Mouse (Mus musculus): Measurements from ENCODE around the gene Slc7a11. TPM values are rescaled to one million over a fixed set of nuclear protein-coding genes. Genes with fewer than 3 reads are reported as not detected.

The Slc7a11 gene
- polyA plus RNA-seq, 2 experiments = 0.15 TPM

- TF ChIP-seq EP300 (IDR thresholded peaks at IDR 0.05; ENCODE audit: low read depth) (no peak), CTCF (IDR thresholded peaks at IDR 0.05; ENCODE audit: low read depth) (no peak)
- Histone ChIP-seq H3K9ac (replicated peaks) (no peak overlapping the region), H3K4me3 (ENCODE audit: insufficient read depth in 1 of 2, low read depth in 2 of 2, low read length in 2 of 2) (no peak overlapping the region), H3K27me3 (ENCODE audit: control insufficient read depth, insufficient read depth, low read length) (no peaks in the 10 kb centered on the region), H3K27ac (no peak overlapping the region), H3K4me1 (replicated peaks; ENCODE audit: control insufficient read depth in 2 of 2, insufficient read depth in 2 of 2, low read length in 1 of 2) (no peaks in the 10 kb centered on the region), H3K9me3 (ENCODE audit: control insufficient read depth, low read length) (no peaks in the 10 kb centered on the region), H3K36me3 (replicated peaks; ENCODE audit: control insufficient read depth, insufficient read depth, low read depth) (no peaks in the 10 kb centered on the region), H3K4me2 (ENCODE audit: low read depth) (no peak overlapping the region)
- DNase-seq (ENCODE audit: low read depth in 3 of 3, low spot score in 3 of 3) (no peak), ATAC-seq (ENCODE audit: insufficient read depth) (no peak)
- WGBS (ENCODE audit: insufficient replicate concordance) = 48% methylated on average over 2 of the region's 2 CpGs
These were observed 556.1 kb downstream of the Slc7a11 start for GRCm38 (mm10) chr3:49887359-49887758.

- H3K4me3 ChIP-seq (ENCODE audit: insufficient read depth in 1 of 2, low read depth in 2 of 2, low read length in 2 of 2) = no peak overlapping the region
- WGBS (ENCODE audit: insufficient replicate concordance) = 44% methylated on average over 8 of the region's 8 CpGs
- no peak for ATAC-seq (ENCODE audit: insufficient read depth)
- no peak overlapping the region for H3K27ac ChIP-seq
- no peaks in the 10 kb centered on the region for H3K4me1 ChIP-seq (replicated peaks; ENCODE audit: control insufficient read depth in 2 of 2, insufficient read depth in 2 of 2, low read length in 1 of 2)
- no peak for DNase-seq (ENCODE audit: low read depth in 3 of 3, low spot score in 3 of 3)
- H3K4me2 ChIP-seq (ENCODE audit: low read depth) = no peak overlapping the region
- H3K27me3 ChIP-seq (ENCODE audit: control insufficient read depth, insufficient read depth, low read length) = no peaks in the 10 kb centered on the region
- no peaks in the 10 kb centered on the region for H3K9me3 ChIP-seq (ENCODE audit: control insufficient read depth, low read length)
- no peaks in the 10 kb centered on the region for H3K36me3 ChIP-seq (replicated peaks; ENCODE audit: control insufficient read depth, insufficient read depth, low read depth)
- TF ChIP-seq CTCF (IDR thresholded peaks at IDR 0.05; ENCODE audit: low read depth) (no peak), EP300 (IDR thresholded peaks at IDR 0.05; ENCODE audit: low read depth) (no peak)
- H3K9ac ChIP-seq (replicated peaks) = no peak overlapping the region
These were observed 557.0 kb downstream of the Slc7a11 start for GRCm38 (mm10) chr3:49886220-49886945.

DNA sequence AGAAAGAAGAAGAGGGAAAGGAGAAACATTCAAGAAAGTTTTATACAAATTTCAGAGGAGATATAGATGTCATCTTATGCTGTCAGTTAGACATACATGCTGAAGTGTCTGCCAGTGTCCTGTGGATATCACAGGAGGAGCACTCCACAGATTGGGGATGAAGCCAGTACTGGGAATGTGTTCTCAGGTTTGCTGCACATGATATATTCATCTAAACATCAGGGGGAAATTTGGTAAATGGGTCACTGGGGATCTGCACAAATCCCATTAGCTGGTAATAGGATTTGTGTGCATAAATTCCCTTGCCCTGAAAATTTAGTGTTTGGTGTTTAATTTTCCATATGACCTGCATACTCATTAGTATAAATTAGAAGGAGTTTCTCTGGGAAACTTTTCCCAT lies 562.9 kb downstream of the Slc7a11 start:
- TF ChIP-seq EP300 (IDR thresholded peaks at IDR 0.05; ENCODE audit: low read depth) (no peak), CTCF (IDR thresholded peaks at IDR 0.05; ENCODE audit: low read depth) (no peak)
- DNase-seq (ENCODE audit: low read depth in 3 of 3, low spot score in 3 of 3) (no peak), ATAC-seq (ENCODE audit: insufficient read depth) (no peak)
- Histone ChIP-seq H3K9me3 (ENCODE audit: control insufficient read depth, low read length) (no peaks in the 10 kb centered on the region), H3K36me3 (replicated peaks; ENCODE audit: control insufficient read depth, insufficient read depth, low read depth) (no peaks in the 10 kb centered on the region), H3K27me3 (ENCODE audit: control insufficient read depth, insufficient read depth, low read length) (no peaks in the 10 kb centered on the region), H3K4me2 (ENCODE audit: low read depth) (no peak overlapping the region), H3K4me1 (replicated peaks; ENCODE audit: control insufficient read depth in 2 of 2, insufficient read depth in 2 of 2, low read length in 1 of 2) (no peaks in the 10 kb centered on the region), H3K9ac (replicated peaks) (no peak overlapping the region), H3K27ac (no peak overlapping the region), H3K4me3 (ENCODE audit: insufficient read depth in 1 of 2, low read depth in 2 of 2, low read length in 2 of 2) (no peak overlapping the region)

DNA sequence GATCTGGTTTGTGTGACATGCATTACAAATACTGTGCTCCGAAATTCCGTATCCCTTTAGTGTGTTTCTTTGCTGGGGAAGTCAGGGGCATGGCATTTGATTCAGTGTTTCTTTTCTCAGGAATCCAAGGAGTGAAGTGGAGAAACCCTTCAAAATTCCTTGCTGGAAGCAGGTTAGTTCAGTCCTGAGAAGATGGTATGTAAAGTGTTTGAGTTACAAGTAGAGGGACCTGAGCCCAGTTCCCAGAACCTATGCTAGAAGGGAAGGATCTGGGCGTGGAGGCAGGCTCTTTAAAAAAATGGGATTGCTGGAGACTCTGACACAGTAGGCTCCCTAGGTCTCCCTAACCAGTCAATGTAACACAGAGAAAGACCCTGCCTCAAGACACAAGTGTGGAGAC lies 572.6 kb downstream of the Slc7a11 start:
- 53% methylated on average over 3 of the region's 3 CpGs for WGBS (ENCODE audit: insufficient replicate concordance)
- Histone ChIP-seq H3K36me3 (replicated peaks; ENCODE audit: control insufficient read depth, insufficient read depth, low read depth) (no peaks in the 10 kb centered on the region), H3K4me1 (replicated peaks; ENCODE audit: control insufficient read depth in 2 of 2, insufficient read depth in 2 of 2, low read length in 1 of 2) (no peaks in the 10 kb centered on the region), H3K27ac (no peak overlapping the region), H3K4me3 (ENCODE audit: insufficient read depth in 1 of 2, low read depth in 2 of 2, low read length in 2 of 2) (no peak overlapping the region), H3K27me3 (ENCODE audit: control insufficient read depth, insufficient read depth, low read length) (no peaks in the 10 kb centered on the region), H3K4me2 (ENCODE audit: low read depth) (no peak overlapping the region), H3K9me3 (ENCODE audit: control insufficient read depth, low read length) (no peaks in the 10 kb centered on the region), H3K9ac (replicated peaks) (no peak overlapping the region)
- TF ChIP-seq EP300 (IDR thresholded peaks at IDR 0.05; ENCODE audit: low read depth) (no peak), CTCF (IDR thresholded peaks at IDR 0.05; ENCODE audit: low read depth) (no peak)
- ATAC-seq (ENCODE audit: insufficient read depth) (no peak), DNase-seq (ENCODE audit: low read depth in 3 of 3, low spot score in 3 of 3) (no peak)

DNA sequence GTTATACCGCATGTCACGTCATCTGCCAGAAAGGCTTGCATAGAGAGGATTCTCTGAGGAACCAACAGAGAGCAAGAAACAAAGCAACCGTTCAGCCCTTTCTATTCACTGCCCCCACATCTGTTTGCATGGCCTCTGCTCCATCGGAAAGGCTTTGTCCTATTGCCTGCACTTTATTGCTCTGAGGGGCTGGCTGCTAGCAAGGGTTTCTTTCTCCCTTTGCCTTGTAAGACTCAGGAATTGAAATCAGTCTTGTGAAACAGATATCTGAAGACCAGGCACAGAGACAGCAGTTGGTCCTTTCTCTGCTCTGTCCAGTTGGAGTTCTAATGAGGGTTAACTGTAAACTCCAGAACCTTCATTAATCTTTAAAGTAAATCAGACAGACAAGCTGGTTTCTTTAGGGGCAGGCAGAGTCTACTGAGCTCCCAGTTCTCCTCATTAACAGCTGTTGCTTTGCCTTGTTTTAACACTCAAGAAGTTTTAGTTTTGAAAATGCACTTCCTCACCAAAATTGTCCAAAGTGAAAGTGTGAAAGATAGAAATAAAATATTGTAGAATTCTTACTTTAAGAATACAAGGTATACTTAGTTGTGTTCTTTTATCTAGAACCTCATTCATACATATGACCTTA lies 575.3 kb downstream of the Slc7a11 start:
- no peaks in the 10 kb centered on the region for H3K9me3 ChIP-seq (ENCODE audit: control insufficient read depth, low read length)
- H3K36me3 ChIP-seq (replicated peaks; ENCODE audit: control insufficient read depth, insufficient read depth, low read depth) = no peaks in the 10 kb centered on the region
- DNase-seq (ENCODE audit: low read depth in 3 of 3, low spot score in 3 of 3) (no peak), ATAC-seq (ENCODE audit: insufficient read depth) (no peak)
- H3K27ac ChIP-seq = no peak overlapping the region
- no peaks in the 10 kb centered on the region for H3K27me3 ChIP-seq (ENCODE audit: control insufficient read depth, insufficient read depth, low read length)
- H3K4me2 ChIP-seq (ENCODE audit: low read depth) = no peak overlapping the region
- H3K9ac ChIP-seq (replicated peaks) = no peak overlapping the region
- TF ChIP-seq CTCF (IDR thresholded peaks at IDR 0.05; ENCODE audit: low read depth) (no peak), EP300 (IDR thresholded peaks at IDR 0.05; ENCODE audit: low read depth) (no peak)
- 44% methylated on average over 4 of the region's 4 CpGs for WGBS (ENCODE audit: insufficient replicate concordance)
- no peak overlapping the region for H3K4me3 ChIP-seq (ENCODE audit: insufficient read depth in 1 of 2, low read depth in 2 of 2, low read length in 2 of 2)
- H3K4me1 ChIP-seq (replicated peaks; ENCODE audit: control insufficient read depth in 2 of 2, insufficient read depth in 2 of 2, low read length in 1 of 2) = no peaks in the 10 kb centered on the region

Measured in liver, embryonic 14.5 days (tissue).